Mouse (Mus musculus) C2C12 (cell line): ENCODE results near the gene Eps15.

Experiments
- CEBPB ChIP-seq: IDR thresholded peaks from one replicate; pipeline ENCODE4 v1.6.1; 2011; ENCODE audit warnings: low read depth, mild to moderate bottlenecking, control low read depth, moderate library complexity
- CTCF ChIP-seq: IDR thresholded peaks from one replicate; pipeline ENCODE4 v1.5.1; 2011; ENCODE audit not compliant: control insufficient read depth, insufficient read depth, insufficient read length
- FOSL1 ChIP-seq: IDR thresholded peaks from one replicate; pipeline ENCODE4 v1.8.0; 2011; ENCODE audit warnings: mild to moderate bottlenecking, low read length; ENCODE audit not compliant: poor library complexity, insufficient read depth, severe bottlenecking
- MAX ChIP-seq: IDR thresholded peaks from one replicate; pipeline ENCODE4 v1.6.1; 2011; ENCODE audit warnings: mild to moderate bottlenecking, control low read depth
- MYOD1 ChIP-seq: IDR thresholded peaks from one replicate; pipeline ENCODE4 v1.6.1; 2011; ENCODE audit warnings: low read depth; ENCODE audit not compliant: control insufficient read depth, insufficient read length
- MYOG ChIP-seq: IDR thresholded peaks from one replicate; pipeline ENCODE4 v1.6.1; 2011; ENCODE audit not compliant: control insufficient read depth, insufficient read length; ENCODE audit errors: extremely low read depth
- USF1 ChIP-seq: IDR thresholded peaks from one replicate; pipeline ENCODE4 v1.6.1; 2011; ENCODE audit warnings: low read depth, mild to moderate bottlenecking, control low read depth, moderate library complexity

- TF ChIP-seq USF1 (no peak), CTCF (no peak), FOSL1 (no peak), MAX (no peak), MYOD1 (no peak), MYOG (no peak), CEBPB (no peak)
These were observed 140.2 kb downstream of the Eps15 start for GRCm38 (mm10) chr4:109420138-109420795.
